Mouse (Mus musculus) hindbrain, embryonic 11.5 days (tissue): Measurements from ENCODE around the gene Zfp989. TPM values are rescaled to one million over a fixed set of nuclear protein-coding genes. Genes with fewer than 3 reads are reported as not detected.

Source experiments
- polyA plus RNA-seq: library from polyadenylated mRNA; unstranded; fragments of >200 nt; fragmentation: Nextera tagmentation; extraction: Ambion mirVana; gene quantifications from 2 replicates; pipeline ENCODE4 v1.2.1, GENCODE M21; 2014

Gene Zfp989
- polyA plus RNA-seq, 1 experiment from 2014 or later: not detected

Other genes starting within 250 kb of the Zfp989 start
- gene Gm21411, start 62.4 kb upstream of the Zfp989 start, polyA plus RNA-seq: not detected in 2 replicates
- not detected in 2 replicates for gene Rex2, start 49.9 kb downstream of the Zfp989 start, polyA plus RNA-seq
- 7.8 and 8.7 TPM in 2 replicates for gene Zfp991, start 160.1 kb downstream of the Zfp989 start, polyA plus RNA-seq